Mouse (Mus musculus): Measurements from ENCODE around the gene Zkscan16.

- TF ChIP-seq CTCF (IDR thresholded peaks at IDR 0.05; ENCODE audit: insufficient read depth, low read depth, low read length), result no peak
- TF ChIP-seq POLR2A (IDR thresholded peaks at IDR 0.05; ENCODE audit: insufficient read depth, low read depth, low read length), result no peak
Measured at GRCm38 (mm10) chr4:58944695-58945094, 1.3 kb downstream of the Zkscan16 start.

Measured in olfactory bulb, adult 2 months (tissue).